23 mouse cellular contexts compared by ENCODE assay signal in the genomic region with DNA sequence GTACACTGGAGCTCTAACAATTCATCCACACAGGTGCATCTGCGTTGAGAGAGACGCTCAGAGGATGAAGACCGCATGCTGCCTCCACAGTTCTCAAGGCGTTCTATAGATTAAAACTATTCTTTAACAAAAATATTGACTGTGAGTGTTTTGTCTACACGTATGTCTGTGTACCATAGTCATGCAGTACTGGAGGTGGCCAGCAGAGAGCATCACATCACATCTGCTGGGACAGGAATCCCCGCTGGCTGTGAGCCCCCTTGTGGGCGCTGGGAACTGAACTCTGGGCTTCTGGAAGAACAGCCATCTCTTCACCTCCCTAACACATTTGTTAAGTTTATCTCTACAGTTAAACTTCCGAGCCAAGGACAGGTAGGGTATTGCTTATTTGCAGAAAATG. TPM values are rescaled to one million over a fixed set of nuclear protein-coding genes. Genes with fewer than 3 reads are reported as not detected.
A peak's percentile ranks its signal among the peaks of the same experiment; 100 is the strongest.
DNase-seq lines count a peak whose midpoint lies in the region; ATAC-seq and TF ChIP-seq lines count a peak whose summit lies in the region.
"Had no signal": no experiment of that assay in that cellular context is flagged by ENCODE, and none has a peak within 500 bp of the region (broad histone marks: within the 10 kb centered on the region; RNA-seq: fewer than 3 reads in every experiment).

No protein-coding gene starts in this region.

- H3K4me3 ChIP-seq in hindbrain, postnatal 0 days (ENCODE audit: low read length) = no peak overlapping the region
- no peak overlapping the region for H3K4me3 ChIP-seq in hindbrain, embryonic 13.5 days
- no peak overlapping the region for H3K4me3 ChIP-seq in lung, embryonic 14.5 days (ENCODE audit: low read depth, low read length)
- H3K4me3 ChIP-seq in limb, embryonic 10.5 days = no peak overlapping the region
- H3K4me3 ChIP-seq: embryonic facial prominence, embryonic 15.5 days; forebrain, embryonic 13.5 days; heart, embryonic 10.5 days; liver, embryonic 13.5 days had no signal

- 77% methylated on average over 8 of the region's 8 CpGs for WGBS in hindbrain, postnatal 0 days
- WGBS in hindbrain, embryonic 13.5 days = 75% methylated on average over 8 of the region's 8 CpGs
- 73% methylated on average over 8 of the region's 8 CpGs for WGBS in lung, embryonic 14.5 days
- 79% methylated on average over 8 of the region's 8 CpGs for WGBS in limb, embryonic 10.5 days

- no peaks in the 10 kb centered on the region for H3K27me3 ChIP-seq in hindbrain, postnatal 0 days (ENCODE audit: insufficient read depth, low read length)
- peaks cover under 1% of the 10 kb centered on the region; the same call in 1 of the 2 replicates for H3K27me3 ChIP-seq in hindbrain, embryonic 13.5 days
- H3K27me3 ChIP-seq in lung, embryonic 14.5 days (ENCODE audit: insufficient read depth, low read length) = no peaks in the 10 kb centered on the region
- peaks cover 5% of the 10 kb centered on the region for H3K27me3 ChIP-seq in limb, embryonic 10.5 days (ENCODE audit: low read depth, poor library complexity, severe bottlenecking)
- H3K27me3 ChIP-seq: embryonic facial prominence, embryonic 15.5 days had no signal

- peaks cover 6% of the 10 kb centered on the region for H3K4me1 ChIP-seq in hindbrain, postnatal 0 days (ENCODE audit: insufficient read depth, low read length)
- H3K4me1 ChIP-seq in hindbrain, embryonic 13.5 days (replicated peaks) = peaks cover 12% of the 10 kb centered on the region
- peaks cover 12% of the 10 kb centered on the region for H3K4me1 ChIP-seq in lung, embryonic 14.5 days (ENCODE audit: insufficient read depth)
- H3K4me1 ChIP-seq in limb, embryonic 10.5 days = peaks cover 11% of the 10 kb centered on the region
- H3K4me1 ChIP-seq: liver, embryonic 13.5 days had no signal

- no peak for DNase-seq in hindbrain, postnatal 0 days (ENCODE audit: low spot score)
- DNase-seq in lung, embryonic 14.5 days = no peak
- DNase-seq in lung, postnatal 10 days = no peak
- DNase-seq in B cell, adult 2 months = peak; percentile 53 to 55
- peak; percentile 74 for DNase-seq in WW6 (ENCODE audit: low read depth, low spot score)
- no peak for DNase-seq in limb, embryonic 10.5 days (ENCODE audit: low spot score)
- DNase-seq: adrenal gland, postnatal 36 days; heart, postnatal 36 days; liver, embryonic 13.5 days; midbrain, embryonic 14.5 days had no signal

- H3K36me3 ChIP-seq in hindbrain, postnatal 0 days (ENCODE audit: insufficient read depth, low read length) = no peaks in the 10 kb centered on the region
- no peaks in the 10 kb centered on the region for H3K36me3 ChIP-seq in hindbrain, embryonic 13.5 days
- no peaks in the 10 kb centered on the region for H3K36me3 ChIP-seq in lung, embryonic 14.5 days (ENCODE audit: insufficient read depth)
- H3K36me3 ChIP-seq in limb, embryonic 10.5 days = no peaks in the 10 kb centered on the region
- H3K36me3 ChIP-seq: embryonic facial prominence, embryonic 15.5 days; heart, embryonic 10.5 days; liver, embryonic 13.5 days had no signal

- ATAC-seq in hindbrain, postnatal 0 days = no peak
- no peak for ATAC-seq in hindbrain, embryonic 13.5 days (ENCODE audit: low FRiP score)
- no peak for ATAC-seq in lung, embryonic 14.5 days (ENCODE audit: insufficient read depth)
- ATAC-seq in frontal cortex, adult (ENCODE audit: low TSS enrichment) = no peak
- ATAC-seq: activated CD4-positive, CD25-positive, alpha-beta regulatory T cell, adult 4 months; forebrain, embryonic 13.5 days; inflammation-experienced regulatory T-cells, adult 6 months had no signal

- no peaks in the 10 kb centered on the region for H3K9me3 ChIP-seq in hindbrain, postnatal 0 days (ENCODE audit: low read length)
- no peaks in the 10 kb centered on the region for H3K9me3 ChIP-seq in hindbrain, embryonic 13.5 days
- H3K9me3 ChIP-seq in lung, embryonic 14.5 days (ENCODE audit: low read depth, low read length) = no peaks in the 10 kb centered on the region
- H3K9me3 ChIP-seq in limb, embryonic 10.5 days (replicated peaks) = no peaks in the 10 kb centered on the region
- H3K9me3 ChIP-seq: embryonic facial prominence, embryonic 15.5 days; forebrain, embryonic 13.5 days; heart, embryonic 10.5 days; liver, embryonic 13.5 days had no signal

- peak; percentile 21; the same call in 1 of the 2 replicates for TF ChIP-seq CTCF in hindbrain, postnatal 0 days (IDR thresholded peaks at IDR 0.05; ENCODE audit: low read depth)
- TF ChIP-seq CTCF in lung, embryonic 14.5 days (IDR thresholded peaks at IDR 0.05; ENCODE audit: low read depth) = peak; percentile 33; the same call in 1 of the 2 replicates

- H3K4me2 ChIP-seq in hindbrain, postnatal 0 days (ENCODE audit: low read depth, low read length) = no peak overlapping the region
- no peak overlapping the region for H3K4me2 ChIP-seq in hindbrain, embryonic 13.5 days
- no peak overlapping the region for H3K4me2 ChIP-seq in lung, embryonic 14.5 days
- H3K4me2 ChIP-seq: embryonic facial prominence, embryonic 15.5 days; forebrain, embryonic 13.5 days; liver, embryonic 13.5 days had no signal

- H3K27ac ChIP-seq in hindbrain, postnatal 0 days = no peak overlapping the region
- H3K27ac ChIP-seq in hindbrain, embryonic 13.5 days = no peak overlapping the region
- H3K27ac ChIP-seq in lung, embryonic 14.5 days (ENCODE audit: low read depth) = no peak overlapping the region
- no peak overlapping the region for H3K27ac ChIP-seq in limb, embryonic 10.5 days
- H3K27ac ChIP-seq: embryonic facial prominence, embryonic 15.5 days; forebrain, embryonic 13.5 days; heart, embryonic 10.5 days; liver, embryonic 13.5 days; macrophage had no signal

- no peak overlapping the region for H3K9ac ChIP-seq in hindbrain, postnatal 0 days (replicated peaks; ENCODE audit: low read length)
- no peak overlapping the region for H3K9ac ChIP-seq in hindbrain, embryonic 13.5 days
- no peak overlapping the region for H3K9ac ChIP-seq in lung, embryonic 14.5 days
- H3K9ac ChIP-seq: embryonic facial prominence, embryonic 15.5 days; forebrain, embryonic 13.5 days; liver, embryonic 13.5 days had no signal

RNA-seq across cellular contexts. Expression of gene Slpi, which starts 7.2 kb away (rescaled TPM):
- total RNA-seq in hindbrain, postnatal 0 days (2014; rRNA removed) = 4.3 TPM in 1 of 2 replicates, not detected in the other
- 0.40 and 0.82 TPM in 2 replicates for polyA plus RNA-seq in hindbrain, postnatal 0 days (2015; fragmentation: Nextera tagmentation; extraction: Ambion mirVana)
- polyA plus RNA-seq in hindbrain, embryonic 13.5 days (2015; fragmentation: Nextera tagmentation; extraction: Ambion mirVana) = 0.49 and 0.92 TPM in 2 replicates
- 0.73 and 0.86 TPM in 2 replicates for polyA plus RNA-seq in lung, embryonic 14.5 days (2014; fragmentation: Nextera tagmentation; extraction: Ambion mirVana)
- 0.46 TPM in 1 of 2 replicates, not detected in the other for polyA plus RNA-seq in limb, embryonic 10.5 days (2016; fragmentation: Nextera tagmentation; extraction: Ambion mirVana)
- polyA plus RNA-seq: forebrain, embryonic 13.5 days; midbrain, embryonic 14.5 days had no signal

RNA-seq across cellular contexts. Expression of gene Rbpjl, which starts 21.2 kb away (rescaled TPM):
- total RNA-seq in hindbrain, postnatal 0 days (2014; rRNA removed) = 0.22 TPM in 1 of 2 replicates, not detected in the other
- 0.14 and 0.21 TPM in 2 replicates for polyA plus RNA-seq in hindbrain, postnatal 0 days (2015; fragmentation: Nextera tagmentation; extraction: Ambion mirVana)
- 0.05 and 0.09 TPM in 2 replicates for polyA plus RNA-seq in hindbrain, embryonic 13.5 days (2015; fragmentation: Nextera tagmentation; extraction: Ambion mirVana)
- polyA plus RNA-seq in lung, embryonic 14.5 days (2014; fragmentation: Nextera tagmentation; extraction: Ambion mirVana) = 4.9 and 5.1 TPM in 2 replicates
- 0.03 TPM in 1 of 2 replicates, not detected in the other for polyA plus RNA-seq in limb, embryonic 10.5 days (2016; fragmentation: Nextera tagmentation; extraction: Ambion mirVana)
- total RNA-seq: adrenal gland, postnatal 36 days; common myeloid progenitor, adult 5-6 weeks; gastrocnemius, adult 8-10 months; heart, postnatal 36 days had no signal
- polyA plus RNA-seq: activated CD4-positive, CD25-positive, alpha-beta regulatory T cell, adult 4 months; forebrain, embryonic 13.5 days; inflammation-experienced regulatory T-cells, adult 6 months; macrophage; midbrain, embryonic 14.5 days; neural tube, embryonic 11.5 days had no signal

RNA-seq across cellular contexts. Expression of gene Matn4, which starts 23.2 kb away (rescaled TPM):
- total RNA-seq in hindbrain, postnatal 0 days (2014; rRNA removed) = 4.9 and 8.2 TPM in 2 replicates
- 4.7 and 5.0 TPM in 2 replicates for polyA plus RNA-seq in hindbrain, postnatal 0 days (2015; fragmentation: Nextera tagmentation; extraction: Ambion mirVana)
- polyA plus RNA-seq in hindbrain, embryonic 13.5 days (2015; fragmentation: Nextera tagmentation; extraction: Ambion mirVana) = 2.3 and 9.3 TPM in 2 replicates
- polyA plus RNA-seq in lung, embryonic 14.5 days (2014; fragmentation: Nextera tagmentation; extraction: Ambion mirVana) = 5.5 and 6.7 TPM in 2 replicates
- 0.15 and 3.0 TPM in 2 replicates for polyA plus RNA-seq in limb, embryonic 10.5 days (2016; fragmentation: Nextera tagmentation; extraction: Ambion mirVana)
- total RNA-seq: common myeloid progenitor, adult 5-6 weeks had no signal
- polyA plus RNA-seq: macrophage; midbrain, embryonic 14.5 days had no signal

RNA-seq across cellular contexts. Expression of gene Svs5, which starts 49.2 kb away (rescaled TPM):
- total RNA-seq in hindbrain, postnatal 0 days (2014; rRNA removed) = not detected in 2 replicates
- not detected in 2 replicates for polyA plus RNA-seq in hindbrain, postnatal 0 days (2015; fragmentation: Nextera tagmentation; extraction: Ambion mirVana)
- polyA plus RNA-seq in hindbrain, embryonic 13.5 days (2015; fragmentation: Nextera tagmentation; extraction: Ambion mirVana) = not detected in 2 replicates
- polyA plus RNA-seq in lung, embryonic 14.5 days (2014; fragmentation: Nextera tagmentation; extraction: Ambion mirVana) = not detected in 2 replicates
- polyA plus RNA-seq in limb, embryonic 10.5 days (2016; fragmentation: Nextera tagmentation; extraction: Ambion mirVana) = not detected in 2 replicates
- total RNA-seq: common myeloid progenitor, adult 5-6 weeks; gastrocnemius, adult 8-10 months; heart, postnatal 36 days; left cerebral cortex, adult 8-10 months had no signal
- polyA plus RNA-seq: activated CD4-positive, CD25-positive, alpha-beta regulatory T cell, adult 4 months; embryonic facial prominence, embryonic 15.5 days; forebrain, embryonic 13.5 days; heart, embryonic 10.5 days; inflammation-experienced regulatory T-cells, adult 6 months; liver, embryonic 13.5 days; macrophage; midbrain, embryonic 14.5 days; neural tube, embryonic 11.5 days; stomach, embryonic 16.5 days had no signal

Comparison
In these comparisons a context has a peak if more than half of its experiments do, and no peak if none do; other contexts are left out.
1. DNase-seq: peak in B cell, adult 2 months (2 of 2) and WW6 (single experiment); none in hindbrain, postnatal 0 days (single experiment), lung, embryonic 14.5 days (single experiment), lung, postnatal 10 days (single experiment) and limb, embryonic 10.5 days (single experiment).